Mouse (Mus musculus) lung, embryonic 15.5 days (tissue): ENCODE results near the gene Nrg3. TPM values are rescaled to one million over a fixed set of nuclear protein-coding genes. Genes with fewer than 3 reads are reported as not detected.
"Not testable (repeated sequence)": the region's sequence is repeated elsewhere in the genome, so short reads cannot be mapped to it uniquely, and the experiment has no call there.

ENCODE experiments used
- ATAC-seq: fragments of 200-750 bp; cut with Nextera tagmentation; 2 replicates; pipeline ENCODE4 v1.8.0; 2017; ENCODE audit warnings: moderate number of reproducible peaks, borderline replicate concordance; ENCODE audit not compliant: low FRiP score, low TSS enrichment; ENCODE audit errors: extremely low read depth
- H3K27ac ChIP-seq: fragments of 300-500 bp; sonication (generic); 2 replicates; pipeline ENCODE4 v1.5.1; 2015; ENCODE audit warnings: moderate library complexity, mild to moderate bottlenecking, inconsistent platforms
- H3K27me3 ChIP-seq: fragments of 300-500 bp; sonication (generic); 2 replicates; pipeline ENCODE4 v1.6.1; 2015; ENCODE audit warnings: inconsistent platforms
- H3K36me3 ChIP-seq: fragments of 300-500 bp; sonication (generic); 2 replicates; pipeline ENCODE4 v1.6.1; 2015; ENCODE audit warnings: inconsistent platforms
- H3K4me1 ChIP-seq: fragments of 300-500 bp; sonication (generic); 2 replicates; pipeline ENCODE4 v1.6.1; 2015; ENCODE audit warnings: inconsistent platforms
- H3K4me2 ChIP-seq: fragments of 300-500 bp; sonication (generic); 2 replicates; pipeline ENCODE4 v1.6.1; 2015; ENCODE audit warnings: inconsistent platforms, mild to moderate bottlenecking, moderate library complexity
- H3K4me3 ChIP-seq: fragments of 300-500 bp; sonication (generic); 2 replicates; pipeline ENCODE4 v1.5.1; 2015; ENCODE audit warnings: mild to moderate bottlenecking, inconsistent platforms
- H3K9ac ChIP-seq: fragments of 300-500 bp; sonication (generic); 2 replicates; pipeline ENCODE4 v1.6.1; 2015; ENCODE audit warnings: inconsistent platforms
- H3K9me3 ChIP-seq: fragments of 300-500 bp; sonication (generic); 2 replicates; pipeline ENCODE4 v1.6.1; 2016; ENCODE audit warnings: inconsistent platforms
- WGBS: fragments of 180-500 bp; shearing (Covaris S2); methylation state at CpG from one replicate; pipeline ENCODE4 v1.1.7; 2015; 5-methylcytosine and 5-hydroxymethylcytosine counted together
- polyA plus RNA-seq: library from polyadenylated mRNA; unstranded; fragments of >200 nt; fragmentation: Nextera tagmentation; extraction: Ambion mirVana; gene quantifications from 2 replicates; pipeline ENCODE4 v1.2.1, GENCODE M21; 2015

Nrg3 gene
- polyA plus RNA-seq, 1 experiment from 2014 or later = 0.19 TPM

DNA sequence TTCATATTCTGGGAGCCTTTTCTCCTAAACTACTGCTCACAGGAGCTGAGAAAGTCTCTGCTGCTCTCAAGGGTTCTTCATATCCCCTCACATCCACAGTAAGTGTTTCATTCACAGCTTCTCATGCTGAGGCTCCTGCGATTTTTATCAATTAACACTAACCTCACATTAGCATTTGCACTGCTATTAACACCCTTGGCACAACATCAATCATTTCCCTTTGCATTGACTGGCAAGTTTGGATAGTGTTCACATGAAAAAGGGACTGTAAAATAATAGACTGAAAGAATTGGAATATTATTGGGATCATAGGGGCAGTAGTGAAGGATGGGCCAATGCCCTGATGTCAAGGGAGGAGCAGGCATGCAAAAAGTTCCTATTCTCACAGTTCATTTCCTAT, 918.3 kb downstream of the Nrg3 start:
- ATAC-seq = no peak
- WGBS = 69% methylated on average over 1 of the region's 1 CpGs
- no peaks in the 10 kb centered on the region for H3K36me3 ChIP-seq

DNA sequence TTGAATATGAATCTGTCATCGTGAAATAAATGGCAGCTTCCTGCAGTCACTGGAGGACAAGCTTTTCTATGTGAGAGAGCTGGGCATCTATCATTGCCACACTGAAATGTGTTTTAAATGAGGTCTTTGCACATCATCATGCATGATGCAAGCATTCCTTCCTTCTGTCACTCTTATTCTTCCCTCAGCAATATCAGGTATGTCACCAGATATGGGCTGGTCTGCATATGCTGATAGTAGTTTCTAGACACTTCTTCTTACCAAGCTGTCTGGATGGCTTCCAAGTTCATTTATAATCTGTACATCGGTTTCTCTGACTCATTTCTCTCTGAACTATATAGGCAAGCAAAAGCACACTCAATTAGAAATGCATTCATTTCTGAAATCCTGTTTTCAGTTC, 925.6 kb downstream of the Nrg3 start:
- 60% methylated on average over 2 of the region's 2 CpGs for WGBS
- ATAC-seq = no peak
- Histone ChIP-seq H3K27me3 (no peaks in the 10 kb centered on the region), H3K4me3 (no peak overlapping the region), H3K9ac (no peak overlapping the region), H3K36me3 (no peaks in the 10 kb centered on the region), H3K4me2 (no peak overlapping the region), H3K9me3 (no peaks in the 10 kb centered on the region), H3K27ac (no peak overlapping the region), H3K4me1 (no peaks in the 10 kb centered on the region)

More for the DNA sequence above, 918.3 kb downstream of the Nrg3 start:
- H3K27me3 ChIP-seq = no peaks in the 10 kb centered on the region
- H3K27ac ChIP-seq = no peak overlapping the region
- H3K9ac ChIP-seq = no peak overlapping the region
- H3K4me2 ChIP-seq = no peak overlapping the region
- H3K4me3 ChIP-seq = no peak overlapping the region
- H3K4me1 ChIP-seq = no peaks in the 10 kb centered on the region
- H3K9me3 ChIP-seq = no peaks in the 10 kb centered on the region

DNA sequence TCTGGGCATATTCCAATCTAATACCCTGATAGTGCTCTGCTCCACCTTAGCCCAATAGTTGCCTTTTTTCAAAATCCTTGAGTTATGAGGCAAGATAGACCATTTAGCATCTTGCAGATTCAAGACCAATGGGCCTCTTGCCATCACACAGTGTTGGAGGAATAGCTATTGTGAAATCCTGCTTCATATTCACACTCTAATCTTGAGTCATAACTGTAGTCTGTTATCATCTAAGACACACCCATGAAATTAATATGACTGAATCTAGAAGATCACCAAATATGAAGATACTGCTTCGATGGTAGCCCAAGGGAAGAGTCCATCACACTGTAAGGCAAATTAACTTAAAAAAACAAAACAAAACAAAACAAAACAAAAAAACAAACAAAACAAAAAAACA, 937.7 kb downstream of the Nrg3 start:
- H3K36me3 ChIP-seq = no peaks in the 10 kb centered on the region
- H3K4me2 ChIP-seq = no peak overlapping the region
- H3K4me1 ChIP-seq = no peaks in the 10 kb centered on the region
- H3K27ac ChIP-seq = no peak overlapping the region
- no peaks in the 10 kb centered on the region for H3K9me3 ChIP-seq
- 70% methylated on average over 1 of the region's 1 CpGs for WGBS
- H3K9ac ChIP-seq = no peak overlapping the region
- no peak overlapping the region for H3K4me3 ChIP-seq
- no peak for ATAC-seq
- H3K27me3 ChIP-seq = no peaks in the 10 kb centered on the region

DNA sequence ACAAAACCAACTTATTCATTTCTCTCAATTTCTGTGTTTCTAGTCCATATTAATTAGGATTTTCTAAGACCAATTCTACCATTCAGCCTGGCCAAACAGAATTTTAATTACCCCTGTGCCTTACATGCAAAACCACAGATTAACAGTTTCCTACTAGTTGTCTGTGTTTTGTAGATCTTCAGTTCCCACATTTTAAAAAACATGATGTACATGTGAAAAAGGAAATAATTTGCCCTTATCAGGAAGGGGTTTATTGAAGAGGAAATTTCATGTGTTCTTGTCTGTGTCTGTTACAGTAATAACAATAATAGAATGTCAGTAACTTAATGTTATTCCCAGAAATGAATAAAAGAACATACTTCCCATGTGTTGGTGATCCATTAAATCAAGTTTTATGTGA, 939.4 kb downstream of the Nrg3 start:
- no peaks in the 10 kb centered on the region for H3K4me1 ChIP-seq
- no peak overlapping the region for H3K27ac ChIP-seq
- no peak overlapping the region for H3K4me2 ChIP-seq
- H3K36me3 ChIP-seq = no peaks in the 10 kb centered on the region
- H3K9ac ChIP-seq = no peak overlapping the region
- no peaks in the 10 kb centered on the region for H3K27me3 ChIP-seq
- no peak for ATAC-seq
- H3K9me3 ChIP-seq = no peaks in the 10 kb centered on the region
- H3K4me3 ChIP-seq = no peak overlapping the region

DNA sequence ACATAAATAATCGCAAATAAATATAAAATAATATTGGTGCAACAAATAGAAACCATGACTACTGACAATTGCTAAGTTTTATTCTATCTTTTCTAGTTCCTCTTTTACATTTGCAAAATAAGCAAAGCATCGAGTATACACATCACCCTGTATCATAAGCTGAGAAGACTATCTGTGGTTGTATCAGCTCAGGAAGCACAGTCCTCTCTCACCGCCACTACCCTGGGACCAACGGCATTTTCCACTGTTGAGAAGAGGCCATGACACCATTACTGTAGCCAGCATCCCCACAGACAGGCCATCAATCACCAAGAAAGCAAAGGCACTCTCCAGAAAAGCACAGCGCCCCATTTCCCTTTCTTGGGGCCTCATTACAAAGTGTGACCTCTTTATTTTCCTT, 956.7 kb downstream of the Nrg3 start:
- Histone ChIP-seq H3K4me3 (no peak overlapping the region), H3K27ac (no peak overlapping the region), H3K9ac (no peak overlapping the region), H3K4me2 (no peak overlapping the region), H3K36me3 (no peaks in the 10 kb centered on the region), H3K9me3 (no peaks in the 10 kb centered on the region), H3K4me1 (no peaks in the 10 kb centered on the region), H3K27me3 (no peaks in the 10 kb centered on the region)
- no peak for ATAC-seq
- WGBS = 56% methylated on average over 5 of the region's 5 CpGs

DNA sequence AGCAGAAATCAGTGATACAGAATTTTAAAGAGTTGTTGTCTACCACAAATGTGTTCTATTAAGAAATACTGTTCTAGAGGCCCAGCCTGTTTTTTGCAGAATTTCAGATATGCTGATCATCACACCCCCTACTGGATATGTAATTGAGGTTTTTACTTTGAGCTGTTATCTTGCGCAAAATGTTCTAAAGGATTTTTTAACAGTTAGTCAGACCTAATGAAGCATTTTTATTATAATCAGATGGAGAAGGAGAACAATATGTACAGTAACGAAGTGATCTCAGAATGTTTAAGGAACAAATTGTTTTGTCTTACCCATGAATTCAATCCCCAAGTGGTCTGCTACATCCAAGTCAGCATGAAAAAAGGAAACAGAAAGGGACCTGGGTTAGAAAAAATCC, 963.9 kb downstream of the Nrg3 start:
- no peak overlapping the region for H3K9ac ChIP-seq
- no peaks in the 10 kb centered on the region for H3K36me3 ChIP-seq
- 79% methylated on average over 2 of the region's 2 CpGs for WGBS
- H3K4me3 ChIP-seq = no peak overlapping the region
- no peak overlapping the region for H3K27ac ChIP-seq
- H3K4me1 ChIP-seq = no peaks in the 10 kb centered on the region
- no peaks in the 10 kb centered on the region for H3K27me3 ChIP-seq
- H3K9me3 ChIP-seq = no peaks in the 10 kb centered on the region
- no peak overlapping the region for H3K4me2 ChIP-seq
- no peak for ATAC-seq

DNA sequence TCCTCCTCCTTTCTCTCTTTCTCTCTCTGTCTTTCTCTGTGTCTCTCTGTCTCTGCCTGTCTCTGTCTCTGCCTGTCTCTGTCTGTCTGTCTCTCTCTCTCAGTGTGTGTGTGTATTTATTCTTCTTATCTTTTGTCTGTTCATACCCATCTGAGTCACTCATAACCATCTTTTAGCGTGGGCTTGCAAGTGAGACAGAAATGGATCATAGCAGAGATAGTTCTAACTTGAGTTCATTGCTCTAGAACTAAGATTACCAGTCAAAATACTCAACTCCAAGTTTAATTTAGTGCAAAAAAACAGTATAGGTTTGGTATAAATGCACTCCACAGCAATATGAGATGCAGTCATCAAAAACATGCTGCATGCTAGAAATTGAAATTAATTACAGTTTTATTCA, 977.9 kb downstream of the Nrg3 start:
- H3K27me3 ChIP-seq = no peaks in the 10 kb centered on the region
- H3K9ac ChIP-seq = no peak overlapping the region
- ATAC-seq = no peak
- H3K4me1 ChIP-seq = no peaks in the 10 kb centered on the region
- H3K4me2 ChIP-seq = no peak overlapping the region
- 42% methylated on average over 1 of the region's 1 CpGs for WGBS
- no peaks in the 10 kb centered on the region for H3K36me3 ChIP-seq
- no peak overlapping the region for H3K27ac ChIP-seq
- H3K9me3 ChIP-seq = no peaks in the 10 kb centered on the region
- no peak overlapping the region for H3K4me3 ChIP-seq

DNA sequence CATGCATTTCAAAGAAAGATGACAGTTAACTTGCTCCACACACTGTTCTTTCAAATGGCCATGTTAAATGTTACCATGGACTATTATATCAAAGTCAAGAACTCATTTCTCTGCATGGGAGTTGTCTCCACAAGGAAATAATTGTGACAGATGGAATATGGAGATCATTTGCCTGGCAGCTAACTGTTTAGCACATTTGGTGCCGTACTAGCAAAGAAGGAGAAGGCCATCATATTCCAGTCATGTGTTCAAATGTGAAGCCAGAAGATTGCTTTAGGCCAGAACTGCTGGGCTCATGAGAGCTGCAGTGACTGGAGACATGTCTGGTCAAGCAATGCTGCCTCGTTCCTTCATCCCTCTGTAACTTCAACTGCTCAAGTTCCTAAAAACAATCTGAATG, 1025.8 kb downstream of the Nrg3 start:
- 85% methylated on average over 2 of the region's 2 CpGs for WGBS
- Histone ChIP-seq H3K4me1 (no peaks in the 10 kb centered on the region), H3K27me3 (no peaks in the 10 kb centered on the region)

DNA sequence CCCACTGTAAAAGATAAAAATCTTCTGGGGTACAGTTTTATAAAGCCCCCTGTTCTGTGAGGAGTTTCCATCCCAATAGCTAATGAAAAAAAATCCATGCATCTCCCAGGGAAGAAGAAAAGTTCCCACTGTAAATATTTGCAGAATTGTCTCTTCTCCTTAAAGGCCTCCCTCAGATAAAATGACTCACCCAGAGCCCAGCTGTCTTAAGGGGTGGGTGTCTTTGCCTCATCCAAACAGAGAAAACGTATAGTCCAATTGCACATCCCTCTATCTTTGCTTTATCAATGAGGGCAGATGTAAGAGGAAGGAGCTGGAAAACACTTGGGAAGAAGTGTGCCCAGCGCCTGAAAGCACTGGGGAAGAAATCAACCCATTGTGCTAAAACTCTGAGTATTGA, 1028.1 kb downstream of the Nrg3 start:
- no peak overlapping the region for H3K4me3 ChIP-seq
- H3K27ac ChIP-seq = no peak overlapping the region
- H3K9ac ChIP-seq = no peak overlapping the region
- no peaks in the 10 kb centered on the region for H3K27me3 ChIP-seq
- ATAC-seq = no peak
- no peaks in the 10 kb centered on the region for H3K4me1 ChIP-seq
- no peaks in the 10 kb centered on the region for H3K36me3 ChIP-seq
- H3K4me2 ChIP-seq = no peak overlapping the region
- no peaks in the 10 kb centered on the region for H3K9me3 ChIP-seq
- 65% methylated on average over 2 of the region's 2 CpGs for WGBS

More for the DNA sequence above, 1025.8 kb downstream of the Nrg3 start:
- Histone ChIP-seq H3K9me3 (no peaks in the 10 kb centered on the region), H3K4me3 (no peak overlapping the region), H3K27ac (no peak overlapping the region), H3K4me2 (no peak overlapping the region), H3K36me3 (no peaks in the 10 kb centered on the region), H3K9ac (no peak overlapping the region)
- ATAC-seq = no peak

DNA sequence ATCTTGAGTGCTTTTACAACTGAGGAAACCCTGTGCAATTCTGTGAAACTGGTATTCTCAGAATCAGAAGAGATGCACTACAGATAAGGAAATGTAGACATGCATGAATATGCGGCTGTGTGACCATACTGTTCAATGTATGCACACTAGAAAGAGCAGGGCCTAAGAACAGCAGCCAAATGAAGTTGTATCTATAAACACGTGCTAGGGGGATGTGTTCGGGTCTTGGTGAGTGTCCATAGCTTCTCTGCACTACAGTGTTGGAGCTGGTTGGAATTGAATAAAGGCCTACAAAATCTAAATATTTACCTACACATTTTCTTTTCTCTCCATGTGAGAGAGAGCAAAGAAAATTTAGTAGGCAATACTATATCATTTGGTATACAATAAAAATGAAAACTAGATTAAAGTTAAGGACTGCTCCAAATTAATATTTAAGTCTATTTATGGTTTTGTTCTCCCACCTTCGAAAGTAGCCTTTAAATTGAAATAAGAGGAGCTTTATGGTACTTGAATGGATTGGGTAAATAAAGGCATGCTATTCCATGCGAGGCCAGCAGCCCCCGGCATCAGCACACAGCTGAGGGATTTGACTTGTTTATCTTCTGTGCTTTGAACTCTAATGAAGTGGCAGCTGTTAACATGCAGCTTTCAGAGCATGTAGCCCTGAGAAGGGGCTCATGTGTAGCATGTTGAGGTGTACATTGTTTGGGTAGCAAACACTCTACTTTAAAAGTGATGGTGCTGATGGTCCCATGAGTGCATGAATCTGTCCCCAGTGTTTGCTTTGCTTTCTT, 1038.9 kb downstream of the Nrg3 start:
- Histone ChIP-seq H3K4me3 (no peak overlapping the region), H3K27ac (no peak overlapping the region; the same call in 1 of the 2 replicates), H3K4me1 (0 out of 2 replicates have a peak, but pooled peaks cover 3% of the 10 kb centered on the region), H3K9me3 (no peaks in the 10 kb centered on the region), H3K27me3 (no peaks in the 10 kb centered on the region), H3K9ac (no peak overlapping the region), H3K4me2 (no peak overlapping the region), H3K36me3 (no peaks in the 10 kb centered on the region)
- 25% methylated on average over 6 of the region's 6 CpGs for WGBS
- ATAC-seq = peak; percentile 67; the same call in 1 of the 2 replicates

DNA sequence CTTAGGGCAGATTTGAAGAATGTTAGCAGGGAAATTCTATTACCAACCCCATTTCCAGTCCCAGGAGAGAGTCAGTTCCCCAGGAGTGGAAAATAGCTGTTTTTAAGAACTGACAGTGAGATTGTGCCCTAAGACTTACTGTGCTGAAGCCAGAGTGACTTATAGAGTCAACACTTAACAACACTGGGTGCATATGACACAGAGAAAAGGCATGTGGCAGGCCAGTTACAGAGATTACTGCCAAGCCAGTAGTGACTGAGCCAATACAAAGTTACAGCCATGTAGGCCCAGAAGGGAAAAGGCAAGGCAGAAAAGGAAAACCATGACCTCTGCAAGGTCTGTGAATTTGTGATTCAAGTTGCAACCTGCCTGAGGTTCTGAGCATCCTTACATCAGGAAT, 1098.2 kb downstream of the Nrg3 start:
- H3K9me3 ChIP-seq = no peaks in the 10 kb centered on the region
- H3K36me3 ChIP-seq = no peaks in the 10 kb centered on the region
- no peak for ATAC-seq
- H3K27me3 ChIP-seq = no peaks in the 10 kb centered on the region
- H3K4me2 ChIP-seq = no peak overlapping the region
- no peaks in the 10 kb centered on the region for H3K4me1 ChIP-seq
- no peak overlapping the region for H3K9ac ChIP-seq
- H3K4me3 ChIP-seq = no peak overlapping the region
- no peak overlapping the region for H3K27ac ChIP-seq

DNA sequence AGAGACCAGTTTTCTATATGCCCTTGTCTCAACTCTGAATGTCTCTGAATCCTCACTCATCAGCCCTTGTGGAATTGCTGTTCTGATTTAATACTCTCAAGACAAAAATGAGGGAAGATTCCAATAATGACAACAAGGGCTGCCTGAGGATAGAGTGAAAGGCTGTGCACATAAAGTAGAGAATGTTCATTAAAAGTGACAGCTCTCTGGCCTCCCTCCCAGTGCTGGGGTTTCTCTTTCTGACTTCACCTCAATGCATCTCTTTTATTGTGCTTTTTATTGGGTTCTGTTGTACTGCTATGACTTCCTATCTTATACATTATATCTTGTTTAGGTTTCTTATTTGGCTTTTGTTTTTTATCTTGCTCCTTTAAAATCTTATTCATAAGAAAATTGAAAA, 1131.9 kb downstream of the Nrg3 start:
- H3K27ac ChIP-seq = no peak overlapping the region
- ATAC-seq = no peak
- no peak overlapping the region for H3K4me2 ChIP-seq
- H3K36me3 ChIP-seq = no peaks in the 10 kb centered on the region
- H3K4me3 ChIP-seq = no peak overlapping the region
- H3K4me1 ChIP-seq = no peaks in the 10 kb centered on the region
- H3K27me3 ChIP-seq = no peaks in the 10 kb centered on the region
- H3K9me3 ChIP-seq = no peaks in the 10 kb centered on the region
- no peak overlapping the region for H3K9ac ChIP-seq

DNA sequence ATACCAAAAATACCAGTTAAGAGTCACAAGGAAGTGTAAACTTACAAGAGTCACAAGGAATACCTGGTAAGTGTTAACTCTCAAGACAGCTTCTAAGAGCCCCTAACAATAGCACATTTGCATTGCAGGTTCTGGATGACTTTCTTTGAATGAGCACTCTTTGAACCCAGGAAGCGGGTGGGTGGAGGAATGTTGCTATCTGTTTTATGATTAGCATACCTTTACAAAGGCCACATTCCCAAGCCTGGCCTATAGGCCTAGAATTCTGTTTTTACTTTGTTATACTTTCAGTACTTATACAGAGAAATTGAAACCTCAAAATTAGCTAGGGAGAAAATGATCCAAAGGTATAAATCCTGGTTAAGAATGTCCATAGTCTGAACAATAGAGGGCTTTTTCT, 1150.0 kb downstream of the Nrg3 start:
- H3K4me3 ChIP-seq, H3K27me3 ChIP-seq, H3K27ac ChIP-seq, H3K4me2 ChIP-seq, H3K36me3 ChIP-seq, ATAC-seq, H3K9ac ChIP-seq, H3K9me3 ChIP-seq, H3K4me1 ChIP-seq: not testable (repeated sequence)
- WGBS = 59% methylated on average over 1 of the region's 1 CpGs
